Mouse (Mus musculus): ENCODE measurements around the gene Rlim. TPM values are rescaled to one million over a fixed set of nuclear protein-coding genes. Genes with fewer than 3 reads are reported as not detected.
A peak's percentile ranks its signal among the peaks of the same experiment; 100 is the strongest.

The Rlim gene
- polyA plus RNA-seq, 1 experiment from 2014 or later, result 29.2 TPM

DNA sequence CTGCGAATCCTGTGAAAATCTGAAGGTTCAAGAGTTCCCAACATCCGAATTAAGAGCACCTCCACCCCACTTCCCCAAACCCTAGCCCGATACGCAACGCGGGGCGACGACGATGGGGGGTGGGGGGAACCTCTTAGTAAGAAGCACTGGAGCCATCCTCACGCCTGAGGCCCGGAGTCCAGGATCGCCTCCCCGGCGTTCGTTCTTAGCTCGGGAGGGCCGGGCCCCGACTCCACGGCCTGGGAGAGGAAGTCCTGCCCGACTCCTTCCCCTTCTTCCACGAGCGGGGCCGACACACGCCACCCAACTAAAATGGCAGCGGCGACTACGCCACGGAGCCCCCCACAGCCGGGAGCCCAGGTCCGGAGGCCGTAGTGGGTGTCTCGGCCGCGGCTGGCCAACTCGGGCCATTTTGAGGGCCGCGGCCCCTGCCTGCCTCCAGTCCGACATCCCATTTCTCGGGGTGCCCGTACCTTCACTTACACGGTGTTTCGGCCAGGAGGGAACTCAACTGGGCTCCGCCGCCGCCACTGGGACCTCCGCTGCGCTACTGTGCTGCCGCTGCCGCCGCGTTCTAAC, 405 bp downstream of the Rlim start:
- WGBS, result 22% methylated on average over 51 of the region's 51 CpGs
- Histone ChIP-seq H3K9me3 (no peaks in the 10 kb centered on the region), H3K4me2 (replicated peaks) (0 out of 2 replicates have a peak overlapping the region, but pooled peaks have one; percentile 14)

DNA sequence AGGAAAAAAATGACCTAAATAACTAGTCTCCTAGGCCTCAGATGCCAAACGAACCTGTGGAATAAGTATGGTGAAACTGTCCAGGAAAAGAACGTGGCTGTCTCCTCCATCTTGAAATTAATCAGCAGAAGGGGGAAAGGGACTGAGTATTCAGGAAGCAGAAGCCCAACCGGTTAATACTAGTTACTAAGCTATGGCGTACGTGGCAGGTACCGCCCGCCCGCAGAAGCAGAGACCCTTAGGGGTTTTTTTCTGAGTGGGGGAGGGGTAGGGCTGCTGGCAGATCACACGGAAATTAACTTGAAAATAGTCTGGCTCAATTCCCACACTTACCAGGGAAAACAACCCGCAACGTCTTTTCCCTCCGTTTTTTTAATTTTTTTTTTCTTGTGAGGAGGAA, 1.0 kb downstream of the Rlim start:
- ATAC-seq, result no peak
- Histone ChIP-seq H3K36me3 (no peaks in the 10 kb centered on the region), H3K4me1 (replicated peaks) (no peaks in the 10 kb centered on the region), H3K27ac (peak overlapping the region; percentile 83), H3K9me3 (no peaks in the 10 kb centered on the region), H3K4me3 (replicated peaks) (peak overlapping the region; percentile 71), H3K4me2 (replicated peaks) (peak overlapping the region; percentile 49), H3K27me3 (replicated peaks) (0 out of 2 replicates have a peak, but pooled peaks cover 2% of the 10 kb centered on the region), H3K9ac (peak overlapping the region; percentile 84)
- WGBS, result 19% methylated on average over 12 of the region's 12 CpGs

More for the DNA sequence above, 405 bp downstream of the Rlim start:
- ATAC-seq, result peak; percentile 50
- Histone ChIP-seq H3K4me3 (replicated peaks) (peak overlapping the region; percentile 71), H3K27ac (peak overlapping the region; percentile 83), H3K27me3 (replicated peaks) (0 out of 2 replicates have a peak, but pooled peaks cover 4% of the 10 kb centered on the region), H3K36me3 (no peaks in the 10 kb centered on the region), H3K4me1 (replicated peaks) (no peaks in the 10 kb centered on the region), H3K9ac (peak overlapping the region; percentile 84)

DNA sequence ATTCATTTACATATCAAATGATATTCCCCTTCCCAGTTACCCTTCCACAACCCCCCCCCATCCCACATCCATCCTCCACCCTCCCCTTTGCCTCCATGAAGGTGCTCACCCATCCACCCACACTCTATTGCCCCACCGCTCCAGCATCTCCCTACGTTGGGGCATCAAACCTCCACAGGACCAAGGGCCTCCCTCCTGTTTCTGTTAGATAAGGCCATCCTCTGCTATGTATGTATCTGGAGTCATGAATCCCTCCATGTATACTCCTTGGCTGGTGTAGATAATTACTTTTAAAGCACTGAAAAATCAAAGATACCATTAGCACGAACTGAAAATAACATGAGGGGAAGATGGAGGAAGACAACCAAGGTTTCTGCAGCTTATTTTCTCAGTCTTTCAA, 41.4 kb downstream of the Rlim start:
- no peak overlapping the region for H3K9ac ChIP-seq

DNA sequence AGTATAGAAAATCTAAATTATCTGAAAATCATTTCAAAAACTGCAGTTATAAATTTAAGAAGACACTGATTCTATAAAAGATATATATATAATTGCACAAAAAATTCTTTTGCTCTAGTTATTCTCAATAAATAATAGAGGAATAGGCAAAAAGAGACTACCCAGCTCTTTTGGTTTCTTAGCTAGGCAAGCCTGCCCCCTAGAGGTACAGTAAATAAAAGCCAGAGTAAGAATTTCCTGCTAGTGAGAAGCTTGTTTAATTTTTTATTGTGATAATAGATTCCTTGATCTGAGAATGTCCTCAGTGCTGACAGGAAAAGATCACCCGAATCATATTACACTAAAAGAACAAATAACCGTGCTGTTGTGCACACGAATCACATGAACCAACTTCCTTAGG, 43.8 kb downstream of the Rlim start:
- no peak overlapping the region for H3K4me3 ChIP-seq (replicated peaks)
- no peak overlapping the region for H3K27ac ChIP-seq
- no peak for ATAC-seq
- 0 out of 2 replicates have a peak, but pooled peaks cover 2% of the 10 kb centered on the region for H3K27me3 ChIP-seq (replicated peaks)
- 28% methylated on average over 3 of the region's 3 CpGs for WGBS
- no peak overlapping the region for H3K9ac ChIP-seq
- no peaks in the 10 kb centered on the region for H3K4me1 ChIP-seq (replicated peaks)
- H3K9me3 ChIP-seq, result no peaks in the 10 kb centered on the region
- H3K4me2 ChIP-seq (replicated peaks), result no peak overlapping the region
- H3K36me3 ChIP-seq, result no peaks in the 10 kb centered on the region

More for the DNA sequence above, 41.4 kb downstream of the Rlim start:
- Histone ChIP-seq H3K36me3 (no peaks in the 10 kb centered on the region), H3K4me2 (replicated peaks) (no peak overlapping the region), H3K4me3 (replicated peaks) (no peak overlapping the region), H3K27me3 (replicated peaks) (peaks cover 2% of the 10 kb centered on the region; the same call in 1 of the 2 replicates), H3K9me3 (no peaks in the 10 kb centered on the region), H3K27ac (no peak overlapping the region), H3K4me1 (replicated peaks) (no peaks in the 10 kb centered on the region)
- WGBS, result 82% methylated on average over 3 of the region's 3 CpGs
- no peak for ATAC-seq

DNA sequence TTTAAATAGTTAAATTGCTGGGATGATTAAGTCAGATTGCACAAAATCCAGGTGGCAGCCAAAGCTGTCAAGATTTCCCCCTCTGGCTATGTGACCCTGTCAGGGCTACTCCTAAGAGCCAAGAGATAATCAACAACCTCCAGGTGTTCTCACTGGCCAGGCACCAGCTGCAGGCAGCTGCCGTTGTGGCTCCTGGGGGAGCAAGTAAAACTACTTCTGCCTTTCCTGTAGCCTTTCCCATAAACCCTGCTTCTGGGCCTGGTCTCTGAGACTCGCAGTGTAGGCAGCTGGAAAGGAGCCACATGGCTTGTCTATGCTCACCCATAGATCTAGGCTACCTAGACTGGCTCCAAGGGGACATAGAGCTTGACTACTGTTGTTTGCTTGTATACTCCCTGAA, 58.6 kb downstream of the Rlim start:
- no peaks in the 10 kb centered on the region for H3K9me3 ChIP-seq
- no peak overlapping the region for H3K9ac ChIP-seq
- WGBS, result 55% methylated on average over 2 of the region's 2 CpGs

DNA sequence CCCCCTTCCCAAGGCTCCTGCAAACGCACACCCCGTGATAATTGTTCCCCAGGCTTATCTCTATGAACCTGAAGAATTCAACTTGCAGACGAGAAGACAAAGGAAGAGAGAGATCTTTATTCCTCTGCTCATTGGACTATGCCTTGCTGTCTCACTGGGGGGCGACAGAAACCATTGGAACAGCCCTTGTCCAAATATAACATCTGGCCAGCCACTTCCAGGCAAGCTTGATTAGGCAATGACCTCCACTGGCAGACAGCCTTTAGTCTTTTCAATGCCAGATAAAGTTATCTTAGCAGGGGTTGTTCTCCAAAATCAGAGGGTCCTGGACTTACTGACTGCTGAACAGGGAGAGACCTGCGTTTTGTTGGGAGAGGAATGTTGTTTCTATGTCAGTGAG, 62.1 kb downstream of the Rlim start:
- H3K27ac ChIP-seq, result no peak overlapping the region
- H3K9ac ChIP-seq, result no peak overlapping the region
- no peaks in the 10 kb centered on the region for H3K36me3 ChIP-seq
- no peak for ATAC-seq
- H3K9me3 ChIP-seq, result no peaks in the 10 kb centered on the region
- H3K27me3 ChIP-seq (replicated peaks), result peaks cover 3% of the 10 kb centered on the region; the same call in 1 of the 2 replicates
- no peaks in the 10 kb centered on the region for H3K4me1 ChIP-seq (replicated peaks)
- no peak overlapping the region for H3K4me3 ChIP-seq (replicated peaks)
- no peak overlapping the region for H3K4me2 ChIP-seq (replicated peaks)
- WGBS, result 47% methylated on average over 5 of the region's 5 CpGs

More for the DNA sequence above, 58.6 kb downstream of the Rlim start:
- ATAC-seq, result no peak
- Histone ChIP-seq H3K36me3 (no peaks in the 10 kb centered on the region), H3K4me1 (replicated peaks) (no peaks in the 10 kb centered on the region), H3K27me3 (replicated peaks) (0 out of 2 replicates have a peak, but pooled peaks cover 3% of the 10 kb centered on the region), H3K4me3 (replicated peaks) (no peak overlapping the region), H3K4me2 (replicated peaks) (no peak overlapping the region), H3K27ac (no peak overlapping the region)

DNA sequence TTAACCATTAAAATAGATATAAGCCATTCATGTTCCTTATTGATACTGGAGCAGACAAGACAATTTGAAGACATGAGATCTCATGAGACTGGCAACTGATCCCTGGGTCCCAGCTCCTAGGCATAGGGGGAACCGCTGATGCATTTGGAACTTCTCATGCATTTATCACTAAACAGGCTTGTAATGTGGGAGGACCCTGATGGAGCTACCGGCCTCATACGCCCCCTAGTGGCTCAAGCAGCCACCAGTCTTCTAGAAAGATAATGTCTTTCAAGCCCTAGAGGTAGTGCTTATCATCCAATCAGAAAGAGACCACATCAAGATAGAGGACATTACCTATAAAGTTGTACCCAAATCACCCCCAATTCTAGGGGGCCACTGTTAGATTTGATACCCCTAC, 66.3 kb downstream of the Rlim start:
- Histone ChIP-seq H3K27me3 (replicated peaks) (peaks cover 6% of the 10 kb centered on the region), H3K27ac (no peak overlapping the region), H3K4me3 (replicated peaks) (no peak overlapping the region), H3K9ac (no peak overlapping the region), H3K4me1 (replicated peaks) (no peaks in the 10 kb centered on the region), H3K36me3 (no peaks in the 10 kb centered on the region), H3K9me3 (no peaks in the 10 kb centered on the region), H3K4me2 (replicated peaks) (no peak overlapping the region)
- 5% methylated on average over 3 of the region's 3 CpGs for WGBS
- ATAC-seq, result no peak

Other genes starting within 250 kb of the Rlim start
- gene Slc16a2, start 159.3 kb downstream of the Rlim start, polyA plus RNA-seq (2015; fragmentation: Nextera tagmentation; extraction: Ambion mirVana), result 6.9 and 7.1 TPM in 2 replicates
- 0.56 and 0.57 TPM in 2 replicates for gene Nexmif, start 219.9 kb upstream of the Rlim start, polyA plus RNA-seq (2015; fragmentation: Nextera tagmentation; extraction: Ambion mirVana)